In the genomic region with DNA sequence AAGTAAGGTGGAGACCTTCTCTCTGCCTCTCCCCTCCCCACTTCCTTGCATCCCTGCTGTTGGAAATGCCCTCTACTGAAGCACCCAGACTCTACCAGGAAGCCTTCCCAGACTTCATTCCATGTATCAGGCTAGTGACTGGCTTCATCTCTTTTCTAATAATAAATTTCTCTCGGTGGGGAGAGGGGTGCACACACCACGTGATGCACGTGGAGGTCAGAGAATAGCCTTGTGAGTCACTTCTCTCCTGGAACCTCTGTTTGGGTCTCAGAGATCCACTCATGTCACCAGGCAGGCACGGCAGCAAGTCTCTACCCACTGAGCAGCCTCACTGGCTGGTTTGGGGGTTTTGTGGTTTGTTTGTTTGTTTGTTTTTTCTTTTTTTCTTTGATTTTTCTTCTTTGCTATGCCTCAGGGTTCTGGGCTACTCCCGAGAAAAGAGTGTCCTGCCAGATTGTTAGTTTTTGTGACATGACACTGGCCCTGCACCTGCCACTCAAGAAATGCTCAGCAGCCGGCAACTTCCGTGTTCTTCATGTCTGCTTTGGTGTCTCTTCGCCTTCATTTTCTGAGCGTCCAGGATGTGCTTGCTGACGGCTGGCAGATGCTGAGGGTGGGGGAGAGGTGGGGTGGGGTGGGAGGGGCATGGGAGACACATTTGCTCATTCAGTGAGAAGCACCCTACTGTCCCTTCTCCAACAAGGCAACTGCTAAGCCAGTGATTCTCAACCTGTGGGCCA, we compare ENCODE assay signal across 32 mouse cellular contexts. TPM values are rescaled to one million over a fixed set of nuclear protein-coding genes. Genes with fewer than 3 reads are reported as not detected.
A peak's percentile ranks its signal among the peaks of the same experiment; 100 is the strongest.
DNase-seq lines count a peak whose midpoint lies in the region; ATAC-seq lines count a peak whose summit lies in the region.
"Had no signal": no experiment of that assay in that cellular context is flagged by ENCODE, and none has a peak within 500 bp of the region (broad histone marks: within the 10 kb centered on the region; RNA-seq: fewer than 3 reads in every experiment).

No protein-coding gene starts in this region.

- H3K4me1 ChIP-seq in midbrain, embryonic 11.5 days (ENCODE audit: control insufficient read depth, insufficient read depth, low read length) = no peaks in the 10 kb centered on the region

- ATAC-seq in midbrain, embryonic 11.5 days (ENCODE audit: low FRiP score) = no peak
- ATAC-seq: activated CD4-positive, CD25-positive, alpha-beta regulatory T cell, adult 4 months; CD4-positive, CD25-positive, alpha-beta regulatory T cell, adult 4 months; forebrain, postnatal 0 days; intestine, postnatal 0 days had no signal

- DNase-seq in adrenal gland, adult 2 months = peak; percentile 73
- DNase-seq in adrenal gland, postnatal 4 days (ENCODE audit: low spot score in 2 of 2) = no peak
- peak; percentile 13 for DNase-seq in A20 (ENCODE audit: low read depth, low spot score)
- DNase-seq in adrenal gland, postnatal 14 days = peak; percentile 65
- DNase-seq in thymus, postnatal 25 days = peak; percentile 32
- DNase-seq in midbrain, embryonic 11.5 days (ENCODE audit: low spot score, missing footprints) = no peak
- DNase-seq in layer of hippocampus, adult 11-12 months (ENCODE audit: low spot score) = no peak
- DNase-seq: cerebellum, adult 11 months; cerebellum, adult 9-11 months; forebrain, postnatal 0 days; gastrocnemius, postnatal 10 days; heart, postnatal 4 days; kidney, adult 9 months; kidney, postnatal 10 days; layer of hippocampus, adult 9-11 months; liver; lung, adult 2 months; lung, postnatal 10 days; midbrain, embryonic 14.5 days; right cerebral cortex, postnatal 25 days; spleen, adult 18-20 months had no signal

- H3K4me2 ChIP-seq in midbrain, embryonic 11.5 days = no peak overlapping the region
- H3K4me2 ChIP-seq: hindbrain, embryonic 14.5 days had no signal

- H3K36me3 ChIP-seq in midbrain, embryonic 11.5 days (ENCODE audit: control insufficient read depth, insufficient read depth, low read length) = no peaks in the 10 kb centered on the region

- no peaks in the 10 kb centered on the region for H3K9me3 ChIP-seq in midbrain, embryonic 11.5 days (ENCODE audit: control insufficient read depth, low read length)

- no peak overlapping the region for H3K9ac ChIP-seq in midbrain, embryonic 11.5 days (ENCODE audit: low read length)
- H3K9ac ChIP-seq: forebrain, postnatal 0 days; hindbrain, embryonic 14.5 days; liver, embryonic 14.5 days had no signal

- no peak overlapping the region for H3K27ac ChIP-seq in midbrain, embryonic 11.5 days (ENCODE audit: low read depth, low read length)
- H3K27ac ChIP-seq: hindbrain, embryonic 14.5 days; liver, embryonic 14.5 days; macrophage had no signal

- H3K4me3 ChIP-seq in midbrain, embryonic 11.5 days (ENCODE audit: low read depth, low read length) = no peak overlapping the region
- H3K4me3 ChIP-seq: erythroblast, embryonic 14.5 days had no signal

- H3K27me3 ChIP-seq in midbrain, embryonic 11.5 days (ENCODE audit: control insufficient read depth, insufficient read depth, low read length) = no peaks in the 10 kb centered on the region

- 70% methylated on average over 10 of the region's 10 CpGs for WGBS in midbrain, embryonic 11.5 days

RNA-seq across cellular contexts. Expression of a gene that starts 34.8 kb away (rescaled TPM):
- total RNA-seq in adrenal gland, adult 2 months (2021) = 10 to 100 TPM; 39.4 to 69.4 TPM
- 67.7 and 112 TPM in 2 replicates for polyA plus RNA-seq in adrenal gland, adult 2 months (2012; rRNA removed)
- 10 to 100 TPM; 52.6 to 56.8 TPM for total RNA-seq in adrenal gland, postnatal 4 days (2021)
- total RNA-seq in adrenal gland, postnatal 14 days (2021) = 35.3 TPM in 2 replicates
- 15.1 and 17.4 TPM in 2 replicates for polyA plus RNA-seq in midbrain, embryonic 11.5 days (2014; fragmentation: Nextera tagmentation; extraction: Ambion mirVana)
- total RNA-seq: common myeloid progenitor, adult 5-6 weeks; megakaryocyte-erythroid progenitor cell, adult 5-6 weeks; monocyte, adult 5-6 weeks; neutrophil, adult 5-6 weeks had no signal
- polyA plus RNA-seq: activated CD4-positive, CD25-positive, alpha-beta regulatory T cell, adult 4 months; CD4-positive, CD25-positive, alpha-beta regulatory T cell, adult 4 months; erythroblast, embryonic 14.5 days; macrophage had no signal

RNA-seq across cellular contexts. Expression of a gene that starts 46.7 kb away (rescaled TPM):
- total RNA-seq in adrenal gland, adult 2 months (2021) = 100 to 1,000 TPM; 106 to 112 TPM
- polyA plus RNA-seq in adrenal gland, adult 2 months (2012; rRNA removed) = 20.8 and 25.6 TPM in 2 replicates
- total RNA-seq in adrenal gland, postnatal 4 days (2021) = 10 to 100 TPM; 77.3 to 79.8 TPM
- total RNA-seq in adrenal gland, postnatal 14 days (2021) = 88.8 and 93.1 TPM in 2 replicates
- polyA plus RNA-seq in midbrain, embryonic 11.5 days (2014; fragmentation: Nextera tagmentation; extraction: Ambion mirVana) = 45.6 and 51.3 TPM in 2 replicates

RNA-seq across cellular contexts. Expression of a gene that starts 46.8 kb away (rescaled TPM):
- total RNA-seq in adrenal gland, adult 2 months (2021) = 10 to 100 TPM; 62.8 to 79.5 TPM
- polyA plus RNA-seq in adrenal gland, adult 2 months (2012; rRNA removed) = 136 and 185 TPM in 2 replicates
- 100 to 1,000 TPM; 114 to 126 TPM for total RNA-seq in adrenal gland, postnatal 4 days (2021)
- 65.0 and 66.3 TPM in 2 replicates for total RNA-seq in adrenal gland, postnatal 14 days (2021)
- polyA plus RNA-seq in midbrain, embryonic 11.5 days (2014; fragmentation: Nextera tagmentation; extraction: Ambion mirVana) = 238 and 259 TPM in 2 replicates

RNA-seq across cellular contexts. Expression of a gene that starts 56.4 kb away (rescaled TPM):
- 1 to 10 TPM in 1 of 2 experiments, under 1 TPM in 1; 0.62 to 1.2 TPM for total RNA-seq in adrenal gland, adult 2 months (2021)
- 1.2 and 1.4 TPM in 2 replicates for polyA plus RNA-seq in adrenal gland, adult 2 months (2012; rRNA removed)
- 10 to 100 TPM; 16.1 to 20.1 TPM for total RNA-seq in adrenal gland, postnatal 4 days (2021)
- total RNA-seq in adrenal gland, postnatal 14 days (2021) = 6.9 and 8.6 TPM in 2 replicates
- 6.3 and 6.9 TPM in 2 replicates for polyA plus RNA-seq in midbrain, embryonic 11.5 days (2014; fragmentation: Nextera tagmentation; extraction: Ambion mirVana)
- total RNA-seq: monocyte, adult 5-6 weeks; neutrophil, adult 5-6 weeks had no signal

Comparison
In these comparisons a context has a peak if more than half of its experiments do, and no peak if none do; other contexts are left out.
1. DNase-seq: peak in adrenal gland, adult 2 months (single experiment), A20 (single experiment), adrenal gland, postnatal 14 days (single experiment) and thymus, postnatal 25 days (single experiment); none in adrenal gland, postnatal 4 days (0 of 2), midbrain, embryonic 11.5 days (single experiment) and layer of hippocampus, adult 11-12 months (single experiment).